Comparison of ENCODE assay signal across 10 mouse cellular contexts in the genomic region with DNA sequence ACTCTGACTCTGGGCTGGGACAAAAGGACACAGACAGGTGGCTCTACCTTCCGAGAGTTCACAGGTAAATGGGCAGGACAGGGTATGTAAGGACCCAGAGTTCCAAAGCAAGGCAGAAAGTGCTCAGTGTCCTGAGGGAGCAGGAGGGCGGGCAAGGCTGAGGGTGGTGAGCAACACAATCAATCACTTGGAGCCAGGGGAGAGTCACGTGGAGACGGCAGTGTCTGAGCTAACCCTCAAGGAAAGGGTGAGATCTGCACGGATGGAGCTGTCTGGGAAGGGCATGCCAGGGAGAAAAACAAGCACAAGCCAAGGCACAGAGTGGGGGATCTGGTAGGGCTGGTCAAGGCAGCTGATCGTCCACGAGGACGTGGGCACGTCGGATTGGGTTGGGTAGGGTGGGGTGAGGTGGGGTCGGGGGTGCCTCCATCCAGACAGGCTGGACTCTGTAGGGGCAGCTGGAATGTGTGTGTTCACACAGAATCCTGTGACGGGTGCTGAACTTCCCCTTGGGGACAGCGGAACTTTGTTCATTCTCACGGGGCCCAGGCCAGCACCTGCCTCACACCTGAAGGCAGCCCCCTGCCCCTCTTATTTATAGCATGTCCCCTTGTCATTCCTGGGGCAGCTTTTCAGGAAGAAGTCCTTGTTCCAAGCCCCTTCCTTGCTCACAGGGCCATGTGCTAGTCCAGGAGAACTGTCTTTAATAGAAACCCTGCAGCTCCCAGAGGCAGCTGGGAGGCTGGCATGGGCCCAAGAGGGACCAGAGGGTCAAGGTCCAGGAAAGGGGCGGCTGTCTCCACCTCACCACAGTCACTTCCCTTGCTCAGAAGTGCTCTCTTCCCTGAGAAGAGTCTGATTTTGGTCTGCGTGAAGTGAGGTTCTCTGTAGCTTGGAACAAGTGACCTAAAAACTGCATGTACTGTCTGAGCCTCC. TPM values are rescaled to one million over a fixed set of nuclear protein-coding genes. Genes with fewer than 3 reads are reported as not detected.
DNase-seq lines count a peak whose midpoint lies in the region; ATAC-seq lines count a peak whose summit lies in the region.
"Had no signal": no experiment of that assay in that cellular context is flagged by ENCODE, and none has a peak within 500 bp of the region (broad histone marks: within the 10 kb centered on the region; RNA-seq: fewer than 3 reads in every experiment).

No protein-coding gene starts in this region.

- intact Hi-C loops in heart, postnatal 25 days (cut with DNase I) = no loop called here

- H3K9ac ChIP-seq in heart, embryonic 13.5 days = peak overlapping the region; percentile 63
- H3K9ac ChIP-seq in kidney, embryonic 16.5 days (replicated peaks; ENCODE audit: low read length) = no peak overlapping the region
- H3K9ac ChIP-seq in midbrain, embryonic 11.5 days (ENCODE audit: low read length) = no peak overlapping the region
- H3K9ac ChIP-seq: hindbrain, embryonic 14.5 days had no signal

- H3K9me3 ChIP-seq in heart, embryonic 13.5 days = no peaks in the 10 kb centered on the region
- no peaks in the 10 kb centered on the region for H3K9me3 ChIP-seq in kidney, embryonic 16.5 days (ENCODE audit: low read length)
- no peaks in the 10 kb centered on the region for H3K9me3 ChIP-seq in midbrain, embryonic 11.5 days (ENCODE audit: control insufficient read depth, low read length)
- H3K9me3 ChIP-seq: megakaryocyte, embryonic 14.5 days had no signal

- no peak for DNase-seq in heart, postnatal 25 days (ENCODE audit: low spot score)
- DNase-seq in ovary, adult 18-20 months (ENCODE audit: low spot score) = peak; percentile 31
- DNase-seq in ovary, postnatal 10 days (ENCODE audit: low spot score) = no peak
- no peak for DNase-seq in right cerebral cortex, postnatal 10 days (ENCODE audit: low spot score in 2 of 2)
- DNase-seq in right cerebral cortex, postnatal 25 days = no peak
- no peak for DNase-seq in midbrain, embryonic 11.5 days (ENCODE audit: low spot score, missing footprints)

- peaks cover 39% of the 10 kb centered on the region for H3K4me1 ChIP-seq in heart, embryonic 13.5 days
- peaks cover 10% of the 10 kb centered on the region; the same call in 1 of the 2 replicates for H3K4me1 ChIP-seq in kidney, embryonic 16.5 days (ENCODE audit: insufficient read depth, low read length)
- no peaks in the 10 kb centered on the region for H3K4me1 ChIP-seq in midbrain, embryonic 11.5 days (ENCODE audit: control insufficient read depth, insufficient read depth, low read length)

- ATAC-seq in heart, embryonic 13.5 days (ENCODE audit: extremely low read depth, insufficient number of reproducible peaks, low FRiP score, low TSS enrichment) = no peak
- ATAC-seq in kidney, embryonic 16.5 days (ENCODE audit: low FRiP score, low TSS enrichment) = peak; percentile 61; the same call in 1 of the 2 replicates
- ATAC-seq in midbrain, embryonic 11.5 days (ENCODE audit: low FRiP score) = no peak

- H3K36me3 ChIP-seq in heart, embryonic 13.5 days = peaks cover 72% of the 10 kb centered on the region
- H3K36me3 ChIP-seq in kidney, embryonic 16.5 days (ENCODE audit: insufficient read depth, low read length) = peaks cover 39% of the 10 kb centered on the region
- H3K36me3 ChIP-seq in midbrain, embryonic 11.5 days (ENCODE audit: control insufficient read depth, insufficient read depth, low read length) = 0 out of 2 replicates have a peak, but pooled peaks cover 2% of the 10 kb centered on the region

- H3K27me3 ChIP-seq in heart, embryonic 13.5 days (replicated peaks) = no peaks in the 10 kb centered on the region
- H3K27me3 ChIP-seq in kidney, embryonic 16.5 days (ENCODE audit: insufficient read depth, low read length) = no peaks in the 10 kb centered on the region
- no peaks in the 10 kb centered on the region for H3K27me3 ChIP-seq in midbrain, embryonic 11.5 days (ENCODE audit: control insufficient read depth, insufficient read depth, low read length)

- H3K4me3 ChIP-seq in heart, embryonic 13.5 days = no peak overlapping the region
- H3K4me3 ChIP-seq in kidney, embryonic 16.5 days (ENCODE audit: low read length) = no peak overlapping the region
- H3K4me3 ChIP-seq in midbrain, embryonic 11.5 days (ENCODE audit: low read depth, low read length) = no peak overlapping the region
- H3K4me3 ChIP-seq: megakaryocyte, embryonic 14.5 days had no signal

- WGBS in heart, embryonic 13.5 days = 66% methylated on average over 16 of the region's 16 CpGs
- 66% methylated on average over 16 of the region's 16 CpGs for WGBS in kidney, embryonic 16.5 days
- 85% methylated on average over 14 of the region's 16 CpGs for WGBS in midbrain, embryonic 11.5 days

- H3K4me2 ChIP-seq in heart, embryonic 13.5 days = no peak overlapping the region
- no peak overlapping the region for H3K4me2 ChIP-seq in kidney, embryonic 16.5 days (replicated peaks; ENCODE audit: low read depth, low read length)
- no peak overlapping the region for H3K4me2 ChIP-seq in midbrain, embryonic 11.5 days
- H3K4me2 ChIP-seq: hindbrain, embryonic 14.5 days had no signal

- peak overlapping the region; percentile 63 for H3K27ac ChIP-seq in heart, embryonic 13.5 days (replicated peaks)
- H3K27ac ChIP-seq in kidney, embryonic 16.5 days (ENCODE audit: low read length) = peak overlapping the region; percentile 43
- no peak overlapping the region for H3K27ac ChIP-seq in midbrain, embryonic 11.5 days (ENCODE audit: low read depth, low read length)
- H3K27ac ChIP-seq: hindbrain, embryonic 14.5 days had no signal

RNA-seq across cellular contexts. Expression of gene Polr1e, which starts 16.6 kb away (rescaled TPM):
- 59.8 and 60.3 TPM in 2 replicates for polyA plus RNA-seq in heart, embryonic 13.5 days (2015; fragmentation: Nextera tagmentation; extraction: Ambion mirVana)
- total RNA-seq in heart, postnatal 25 days (2021) = 10 to 100 TPM; 19.4 to 26.6 TPM
- polyA plus RNA-seq in kidney, embryonic 16.5 days (2015; fragmentation: Nextera tagmentation; extraction: Ambion mirVana) = 39.9 and 43.0 TPM in 2 replicates
- 51.6 and 56.3 TPM in 2 replicates for polyA plus RNA-seq in midbrain, embryonic 11.5 days (2014; fragmentation: Nextera tagmentation; extraction: Ambion mirVana)

RNA-seq across cellular contexts. Expression of gene Zbtb5, which starts 22.7 kb away (rescaled TPM):
- 14.9 and 15.4 TPM in 2 replicates for polyA plus RNA-seq in heart, embryonic 13.5 days (2015; fragmentation: Nextera tagmentation; extraction: Ambion mirVana)
- total RNA-seq in heart, postnatal 25 days (2021) = 1 to 10 TPM; 6.3 to 6.7 TPM
- 25.2 and 27.9 TPM in 2 replicates for polyA plus RNA-seq in kidney, embryonic 16.5 days (2015; fragmentation: Nextera tagmentation; extraction: Ambion mirVana)
- 41.2 and 44.7 TPM in 2 replicates for polyA plus RNA-seq in midbrain, embryonic 11.5 days (2014; fragmentation: Nextera tagmentation; extraction: Ambion mirVana)

RNA-seq across cellular contexts. Expression of gene Fbxo10, which starts 49.4 kb away (rescaled TPM):
- polyA plus RNA-seq in heart, embryonic 13.5 days (2015; fragmentation: Nextera tagmentation; extraction: Ambion mirVana) = 15.6 and 16.2 TPM in 2 replicates
- total RNA-seq in heart, postnatal 25 days (2021) = 10 to 100 TPM; 11.1 to 12.8 TPM
- polyA plus RNA-seq in kidney, embryonic 16.5 days (2015; fragmentation: Nextera tagmentation; extraction: Ambion mirVana) = 17.9 and 19.2 TPM in 2 replicates
- polyA plus RNA-seq in midbrain, embryonic 11.5 days (2014; fragmentation: Nextera tagmentation; extraction: Ambion mirVana) = 5.0 and 5.6 TPM in 2 replicates

RNA-seq across cellular contexts. Expression of gene Grhpr, which starts 53.8 kb away (rescaled TPM):
- polyA plus RNA-seq in heart, embryonic 13.5 days (2015; fragmentation: Nextera tagmentation; extraction: Ambion mirVana) = 84.9 and 99.1 TPM in 2 replicates
- 10 to 100 TPM; 38.5 to 39.5 TPM for total RNA-seq in heart, postnatal 25 days (2021)
- polyA plus RNA-seq in kidney, embryonic 16.5 days (2015; fragmentation: Nextera tagmentation; extraction: Ambion mirVana) = 115 and 124 TPM in 2 replicates
- polyA plus RNA-seq in midbrain, embryonic 11.5 days (2014; fragmentation: Nextera tagmentation; extraction: Ambion mirVana) = 37.4 and 38.2 TPM in 2 replicates
